Mouse (Mus musculus): ENCODE measurements around the gene Mcf2l. TPM values are rescaled to one million over a fixed set of nuclear protein-coding genes. Genes with fewer than 3 reads are reported as not detected.

Gene Mcf2l
- total RNA-seq, 2 experiments from 2014 or later = 36.0 to 42.4 TPM

GRCm38 (mm10) chr8:13050550-13050949 is 176.9 kb downstream of the Mcf2l start:
- no peak for DNase-seq (ENCODE audit: low spot score in 2 of 2)

DNA sequence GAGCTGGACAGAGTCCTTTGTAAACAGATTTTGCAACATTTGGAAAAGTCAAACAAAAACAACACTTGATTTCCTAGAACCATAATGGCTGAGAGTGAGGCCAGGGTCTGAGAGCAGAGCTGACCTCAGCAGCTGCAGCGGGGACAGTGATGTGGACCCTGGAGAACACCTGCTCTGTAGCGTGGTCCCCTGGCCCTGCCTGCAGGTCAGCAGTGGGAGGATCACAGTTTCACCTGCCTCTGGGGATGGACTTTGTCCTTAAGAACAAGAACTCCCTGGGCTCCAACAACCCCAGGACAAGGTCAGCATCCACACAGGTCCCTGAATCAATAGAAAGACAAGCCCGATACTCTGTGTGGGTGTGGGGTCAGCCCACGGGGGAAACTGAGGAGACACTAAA is 183.7 kb downstream of the Mcf2l start:
- no peak for DNase-seq (ENCODE audit: low spot score in 2 of 2)

GRCm38 (mm10) chr8:13060441-13061150 is 187.0 kb downstream of the Mcf2l start, which contains the start of gene Proz:
Gene Proz (plus strand): TSS chr8:13060914.
- DNase-seq (ENCODE audit: low spot score in 2 of 2) = no peak

GRCm38 (mm10) chr8:13063112-13063511 is 189.5 kb downstream of the Mcf2l start:
- no peak for DNase-seq (ENCODE audit: low spot score in 2 of 2)

Small RNA genes lying within 50 kb of the gene (microRNA-seq; reads per million reads assigned to microRNA genes)
- gene Gm38671 = not detected

Other genes starting within 250 kb of the Mcf2l start
- gene Tubgcp3, start 201.6 kb upstream of the Mcf2l start, total RNA-seq (2021) = 10 to 100 TPM; 22.3 to 22.7 TPM
- gene Atp11a, start 116.8 kb upstream of the Mcf2l start, total RNA-seq (2021) = 10 to 100 TPM; 43.9 to 44.0 TPM
- gene F7, start 152.2 kb downstream of the Mcf2l start, total RNA-seq (2021) = under 1 TPM in 1 of 2 experiments, not detected in 1; 0.18 TPM
- 1 to 10 TPM in 1 of 2 experiments, not detected in 1; 1.7 TPM for gene F10, start 163.5 kb downstream of the Mcf2l start, total RNA-seq (2021)
- under 1 TPM; 0.12 to 0.49 TPM for gene Proz, start 187.1 kb downstream of the Mcf2l start, total RNA-seq (2021)
- gene Pcid2, start 231.7 kb downstream of the Mcf2l start, total RNA-seq (2021) = 10 to 100 TPM; 13.9 to 15.9 TPM
- 100 to 1,000 TPM in 1 of 2 experiments, 10 to 100 TPM in 1; 99.9 to 112 TPM for gene Cul4a, start 231.8 kb downstream of the Mcf2l start, total RNA-seq (2021)